Mouse (Mus musculus) right cerebral cortex, postnatal 10 days (tissue): ENCODE results near the gene Pigo.

ENCODE experiments used
- DNase-seq, 2 experiments: peaks; one replicate each; pipeline ENCODE4 v3.0.0; 2021; ENCODE audit warnings: low spot score in 2 of 2

The Pigo gene

GRCm38 (mm10) chr4:43037860-43038566, 12.4 kb upstream of the Pigo start:
- DNase-seq: no peak

- no peak for DNase-seq
Measured at GRCm38 (mm10) chr4:43036356-43036755, 10.7 kb upstream of the Pigo start.

- DNase-seq: peak in 1 of 2 experiments; percentile 27
Measured at GRCm38 (mm10) chr4:43035851-43036250, 10.2 kb upstream of the Pigo start.

GRCm38 (mm10) chr4:43033481-43033880, 7.9 kb upstream of the Pigo start:
- DNase-seq: peak in 1 of 2 experiments; percentile 35

GRCm38 (mm10) chr4:43032501-43032900, 6.9 kb upstream of the Pigo start:
- DNase-seq: peak in 1 of 2 experiments; percentile 29

GRCm38 (mm10) chr4:43031237-43031995, 5.8 kb upstream of the Pigo start, which contains the start of gene Stoml2:
Gene Stoml2, minus strand, starts transcription at chr4:43031710.
- peak; percentile 96 for DNase-seq

GRCm38 (mm10) chr4:43030780-43031230, 5.2 kb upstream of the Pigo start:
- no peak for DNase-seq

- no peak for DNase-seq
Measured at GRCm38 (mm10) chr4:43030352-43030751, 4.7 kb upstream of the Pigo start.

- DNase-seq: no peak
Measured at GRCm38 (mm10) chr4:43029749-43030148, 4.1 kb upstream of the Pigo start.

GRCm38 (mm10) chr4:43029121-43029520, 3.5 kb upstream of the Pigo start:
- DNase-seq: no peak

GRCm38 (mm10) chr4:43024673-43025072, 946 bp downstream of the Pigo start:
- no peak for DNase-seq

GRCm38 (mm10) chr4:43021341-43021740, 4.3 kb downstream of the Pigo start:
- no peak for DNase-seq

GRCm38 (mm10) chr4:43020876-43021275, 4.7 kb downstream of the Pigo start:
- DNase-seq: no peak

- DNase-seq: no peak
Measured at GRCm38 (mm10) chr4:43019641-43020465, 5.8 kb downstream of the Pigo start.

- no peak for DNase-seq
Measured at GRCm38 (mm10) chr4:43019176-43019575, 6.4 kb downstream of the Pigo start.

- no peak for DNase-seq
Measured at GRCm38 (mm10) chr4:43018156-43018555, 7.5 kb downstream of the Pigo start.

GRCm38 (mm10) chr4:43012091-43012490, 13.5 kb downstream of the Pigo start:
- DNase-seq: no peak

GRCm38 (mm10) chr4:43010161-43011038, 15.2 kb downstream of the Pigo start, which contains the start of gene Fancg:
Gene Fancg, minus strand, starts transcription at chr4:43010506.
- peak; percentile 91 to 92 for DNase-seq

GRCm38 (mm10) chr4:43005765-43006164, 19.9 kb downstream of the Pigo start:
- no peak for DNase-seq

- DNase-seq: no peak
Measured at GRCm38 (mm10) chr4:43004951-43005350, 20.7 kb downstream of the Pigo start.
